Comparison of ENCODE assay signal across 8 mouse cellular contexts in the genomic region with DNA sequence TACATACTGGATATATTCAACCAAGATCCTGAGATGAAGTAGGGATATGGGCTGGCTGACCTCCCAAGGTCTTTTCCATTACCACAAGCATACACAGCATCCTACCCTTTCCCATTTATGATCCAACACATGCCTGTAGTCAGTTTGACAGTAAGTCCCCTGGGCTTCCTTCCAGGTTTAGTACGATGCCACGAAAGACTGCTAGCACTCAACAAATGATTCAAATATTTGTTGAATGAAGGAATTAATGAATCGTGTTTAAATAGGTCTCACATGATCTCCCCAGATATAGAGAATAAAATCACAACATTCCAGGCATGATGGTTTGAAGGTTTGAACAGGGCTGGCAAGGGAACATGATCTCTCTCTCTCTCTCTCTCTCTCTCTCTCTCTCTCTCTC. TPM values are rescaled to one million over a fixed set of nuclear protein-coding genes. Genes with fewer than 3 reads are reported as not detected.
A peak's percentile ranks its signal among the peaks of the same experiment; 100 is the strongest.
DNase-seq lines count a peak whose midpoint lies in the region; ATAC-seq and TF ChIP-seq lines count a peak whose summit lies in the region.
"Had no signal": no experiment of that assay in that cellular context is flagged by ENCODE, and none has a peak within 500 bp of the region (broad histone marks: within the 10 kb centered on the region; RNA-seq: fewer than 3 reads in every experiment).

No protein-coding gene starts in this region.

- peak overlapping the region; percentile 24; the same call in 1 of the 2 replicates for H3K4me2 ChIP-seq in kidney, postnatal 0 days (ENCODE audit: low read length)
- H3K4me2 ChIP-seq in hindbrain, embryonic 14.5 days (replicated peaks): peak overlapping the region; percentile 87
- H3K4me2 ChIP-seq in neural tube, embryonic 15.5 days: peak overlapping the region; percentile 88

- no peaks in the 10 kb centered on the region for H3K9me3 ChIP-seq in kidney, postnatal 0 days (replicated peaks; ENCODE audit: low read length)
- no peaks in the 10 kb centered on the region for H3K9me3 ChIP-seq in hindbrain, embryonic 14.5 days (ENCODE audit: control insufficient read depth, low read length)
- no peaks in the 10 kb centered on the region for H3K9me3 ChIP-seq in neural tube, embryonic 15.5 days (replicated peaks)

- WGBS in kidney, postnatal 0 days: 37% methylated on average over 3 of the region's 3 CpGs
- WGBS in hindbrain, embryonic 14.5 days: 56% methylated on average over 3 of the region's 3 CpGs
- 40% methylated on average over 3 of the region's 3 CpGs for WGBS in neural tube, embryonic 15.5 days

- no peak overlapping the region for H3K9ac ChIP-seq in kidney, postnatal 0 days (ENCODE audit: low read depth, low read length)
- H3K9ac ChIP-seq in hindbrain, embryonic 14.5 days: no peak overlapping the region
- H3K9ac ChIP-seq in neural tube, embryonic 15.5 days (replicated peaks): no peak overlapping the region
- H3K9ac ChIP-seq: liver, postnatal 0 days had no signal

- no peak for TF ChIP-seq CTCF in kidney, postnatal 0 days (IDR thresholded peaks at IDR 0.05; ENCODE audit: low read depth)
- no peak for TF ChIP-seq CTCF in cortical plate, adult 2 months (IDR thresholded peaks at IDR 0.05; ENCODE audit: extremely low read depth, insufficient read depth, low read length)

- no peaks in the 10 kb centered on the region for H3K36me3 ChIP-seq in kidney, postnatal 0 days (ENCODE audit: insufficient read depth, low read length)
- no peaks in the 10 kb centered on the region for H3K36me3 ChIP-seq in hindbrain, embryonic 14.5 days (replicated peaks; ENCODE audit: control insufficient read depth, insufficient read depth)
- H3K36me3 ChIP-seq in neural tube, embryonic 15.5 days: no peaks in the 10 kb centered on the region

- no peaks in the 10 kb centered on the region for H3K4me1 ChIP-seq in kidney, postnatal 0 days (replicated peaks; ENCODE audit: insufficient read depth, low read length)
- no peaks in the 10 kb centered on the region for H3K4me1 ChIP-seq in cortical plate, adult 2 months (ENCODE audit: control insufficient read depth, insufficient read depth, low read length)
- H3K4me1 ChIP-seq in hindbrain, embryonic 14.5 days (replicated peaks; ENCODE audit: control insufficient read depth, insufficient read depth, low read length): peaks cover 7% of the 10 kb centered on the region
- H3K4me1 ChIP-seq in neural tube, embryonic 15.5 days: peaks cover 9% of the 10 kb centered on the region

- TF ChIP-seq POLR2A in cortical plate, adult 2 months (IDR thresholded peaks at IDR 0.05; ENCODE audit: extremely low read depth, insufficient read depth, low read length): no peak

- H3K27ac ChIP-seq in kidney, postnatal 0 days: no peak overlapping the region
- H3K27ac ChIP-seq in cortical plate, adult 2 months (ENCODE audit: insufficient read depth, low read length): no peak overlapping the region
- H3K27ac ChIP-seq in hindbrain, embryonic 14.5 days: no peak overlapping the region
- 0 out of 2 replicates have a peak overlapping the region, but pooled peaks have one; percentile 0 for H3K27ac ChIP-seq in neural tube, embryonic 15.5 days (replicated peaks)

- ATAC-seq in kidney, postnatal 0 days (replicated peaks; ENCODE audit: low FRiP score, low read depth): no peak
- ATAC-seq in hindbrain, embryonic 14.5 days (ENCODE audit: low FRiP score): no peak
- ATAC-seq in neural tube, embryonic 15.5 days (ENCODE audit: low FRiP score): no peak
- ATAC-seq in erythroblast, adult 5-6 weeks (replicated peaks; ENCODE audit: low FRiP score, poor library complexity, severe bottlenecking): no peak
- ATAC-seq: liver, postnatal 0 days had no signal

- peak; percentile 3 for DNase-seq in kidney, postnatal 0 days (ENCODE audit: low spot score)
- DNase-seq in kidney, postnatal 36 days: no peak
- no peak for DNase-seq in hindbrain, embryonic 14.5 days (ENCODE audit: low spot score)
- no peak for DNase-seq in kidney, postnatal 25 days

- H3K27me3 ChIP-seq in kidney, postnatal 0 days (ENCODE audit: insufficient read depth, low read length): no peaks in the 10 kb centered on the region
- H3K27me3 ChIP-seq in hindbrain, embryonic 14.5 days (ENCODE audit: control insufficient read depth, insufficient read depth, low read length): 0 out of 2 replicates have a peak, but pooled peaks cover 2% of the 10 kb centered on the region
- no peaks in the 10 kb centered on the region for H3K27me3 ChIP-seq in neural tube, embryonic 15.5 days (replicated peaks)

- H3K4me3 ChIP-seq in kidney, postnatal 0 days (replicated peaks; ENCODE audit: low read depth, low read length): no peak overlapping the region
- peak overlapping the region; percentile 70 for H3K4me3 ChIP-seq in cortical plate, adult 2 months (ENCODE audit: insufficient read depth, low read length)
- peak overlapping the region; percentile 54 for H3K4me3 ChIP-seq in hindbrain, embryonic 14.5 days (replicated peaks; ENCODE audit: low read length)
- H3K4me3 ChIP-seq in neural tube, embryonic 15.5 days (replicated peaks): peak overlapping the region; percentile 61

RNA-seq across cellular contexts. Expression of a gene that starts 1.0 kb away (rescaled TPM):
- 2.4 and 2.6 TPM in 2 replicates for polyA plus RNA-seq in kidney, postnatal 0 days (2015; fragmentation: Nextera tagmentation; extraction: Ambion mirVana)
- 4.8 and 5.8 TPM in 2 replicates for polyA plus RNA-seq in cortical plate, adult 2 months (2012; rRNA removed)
- 6.7 and 9.7 TPM in 2 replicates for polyA plus RNA-seq in hindbrain, embryonic 14.5 days (2014; fragmentation: Nextera tagmentation; extraction: Ambion mirVana)
- polyA plus RNA-seq in neural tube, embryonic 15.5 days (2015; fragmentation: Nextera tagmentation; extraction: Ambion mirVana): 11.7 and 13.6 TPM in 2 replicates
- total RNA-seq in erythroblast, adult 5-6 weeks (2015; ENCODE audit: low replicate concordance): not detected in 2 replicates
- total RNA-seq in erythroblast, adult 5-6 weeks (2017; ENCODE audit: low replicate concordance): under 0.01 TPM in 1 of 2 replicates, not detected in the other

RNA-seq across cellular contexts. Expression of a gene that starts 31.3 kb away (rescaled TPM):
- polyA plus RNA-seq in kidney, postnatal 0 days (2015; fragmentation: Nextera tagmentation; extraction: Ambion mirVana): 21.8 and 24.7 TPM in 2 replicates
- polyA plus RNA-seq in cortical plate, adult 2 months (2012; rRNA removed): 0.25 and 0.33 TPM in 2 replicates
- polyA plus RNA-seq in hindbrain, embryonic 14.5 days (2014; fragmentation: Nextera tagmentation; extraction: Ambion mirVana): 7.9 and 9.5 TPM in 2 replicates
- 5.3 and 15.0 TPM in 2 replicates for polyA plus RNA-seq in neural tube, embryonic 15.5 days (2015; fragmentation: Nextera tagmentation; extraction: Ambion mirVana)
- 28.8 and 46.0 TPM in 2 replicates for total RNA-seq in erythroblast, adult 5-6 weeks (2015; ENCODE audit: low replicate concordance)
- 49.6 and 56.6 TPM in 2 replicates for total RNA-seq in erythroblast, adult 5-6 weeks (2017; ENCODE audit: low replicate concordance)

Comparison
In these comparisons a context has a peak if more than half of its experiments do, and no peak if none do; other contexts are left out.
1. H3K4me2 ChIP-seq: peak in every context shown above with its lines; median percentile 88 in neural tube, embryonic 15.5 days; 87 in hindbrain, embryonic 14.5 days; 24 in kidney, postnatal 0 days.